Mouse (Mus musculus): ENCODE measurements around the gene Ralgps1.

DNA sequence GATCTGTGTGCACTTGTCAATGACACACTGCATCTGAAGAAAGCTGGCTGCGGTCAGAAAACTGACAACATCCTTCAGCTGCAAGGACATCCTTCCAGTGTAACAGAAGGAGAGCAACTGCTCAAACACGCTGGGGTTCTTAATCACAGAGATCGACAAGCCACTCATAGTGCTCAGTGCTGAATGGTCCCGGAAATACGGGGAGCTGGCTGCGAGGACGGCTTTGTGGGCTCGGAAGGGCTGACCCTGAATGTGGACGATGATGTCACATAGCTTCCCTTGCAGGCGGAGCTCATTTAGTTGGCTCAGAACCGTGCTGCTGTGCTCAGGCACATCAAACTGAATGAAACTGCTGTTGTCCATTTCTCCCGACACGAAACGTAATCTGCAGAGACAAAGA is 40.8 kb upstream of the Ralgps1 start:
- TF ChIP-seq CTCF (IDR thresholded peaks at IDR 0.05) (no peak), EP300 (IDR thresholded peaks at IDR 0.05) (no peak)
